Mouse (Mus musculus) T-helper 1 cell (primary cell): ENCODE data around the gene Kcnh3.

ENCODE experiments used
- in situ Hi-C: fragments of 300-600 bp; cut with MboI, MseI; formaldehyde crosslinking; loops from one replicate; pipeline ENCODE4 v1.15.1; 2025; ENCODE audit warnings: high pct_unique_total_duplicates

The Kcnh3 gene

DNA sequence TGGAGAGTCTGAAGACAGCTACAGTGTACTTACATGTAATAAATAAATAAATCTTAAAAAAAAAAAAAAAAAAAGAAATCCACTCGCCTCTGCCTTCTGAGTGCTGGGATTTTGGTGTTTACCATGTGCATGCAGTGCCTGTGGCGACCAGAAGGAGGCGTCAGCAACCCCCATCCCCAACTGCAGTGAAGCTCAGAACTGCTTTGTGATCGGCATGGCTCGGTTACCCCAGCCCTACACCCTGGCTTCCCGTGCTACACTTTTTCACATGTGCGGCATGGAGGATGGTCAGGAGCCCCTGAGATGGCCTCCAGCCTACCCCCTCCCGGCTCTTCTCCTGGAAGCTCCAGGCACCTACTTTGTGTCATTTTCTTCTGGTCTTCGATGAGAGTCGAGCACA is 58.8 kb downstream of the Kcnh3 start:
- in situ Hi-C loops = no loop called here

DNA sequence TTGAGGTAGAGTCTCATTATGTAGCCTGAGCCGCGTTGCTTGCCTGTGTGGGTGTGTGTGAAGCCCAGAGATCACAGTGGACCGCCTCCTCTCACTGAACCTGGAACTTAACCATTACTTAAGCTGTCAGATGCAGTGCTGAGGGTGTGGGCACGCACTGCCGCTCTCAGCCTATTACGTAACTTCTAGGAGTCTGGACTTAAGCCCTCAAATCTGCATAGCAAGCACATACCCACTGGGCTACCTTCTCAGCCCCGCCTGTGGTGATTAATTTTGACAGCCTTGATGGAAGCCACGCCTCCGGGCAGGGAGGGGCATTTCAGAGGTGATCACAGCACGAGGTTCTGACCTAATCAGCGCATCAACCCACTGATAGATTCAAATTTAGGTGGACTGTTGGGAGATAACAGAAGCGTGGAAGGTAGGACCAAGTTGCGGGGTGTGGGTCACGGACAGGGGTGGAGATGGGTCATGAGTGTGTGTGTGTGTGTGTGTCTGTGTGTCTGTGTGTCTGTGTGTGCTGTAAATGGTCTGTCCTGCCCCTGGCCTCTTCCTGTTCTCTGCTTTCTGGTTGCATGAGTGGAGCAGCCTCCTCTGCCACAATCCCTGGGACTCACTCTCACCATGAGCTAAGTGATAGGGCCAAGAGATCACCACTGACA is 60.0 kb downstream of the Kcnh3 start:
- in situ Hi-C loops = no loop called here

DNA sequence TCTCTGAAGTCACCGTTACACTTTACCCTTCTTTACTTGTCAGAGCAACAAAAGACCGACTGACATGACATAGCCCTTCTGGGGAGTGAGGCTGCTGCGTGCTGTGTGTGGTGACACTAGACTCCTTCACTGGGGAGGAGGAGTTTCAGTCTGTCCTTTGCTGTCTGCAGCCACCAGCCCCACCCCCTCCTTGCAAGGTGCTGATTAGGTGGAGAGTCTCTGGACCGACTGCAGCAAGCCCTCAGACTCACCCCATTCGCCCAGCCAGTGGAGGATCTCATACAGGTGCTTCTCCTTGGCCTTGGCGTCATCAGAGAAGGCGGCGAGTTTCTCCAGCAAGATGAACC is 60.5 kb downstream of the Kcnh3 start:
- in situ Hi-C loops = no loop called here

DNA sequence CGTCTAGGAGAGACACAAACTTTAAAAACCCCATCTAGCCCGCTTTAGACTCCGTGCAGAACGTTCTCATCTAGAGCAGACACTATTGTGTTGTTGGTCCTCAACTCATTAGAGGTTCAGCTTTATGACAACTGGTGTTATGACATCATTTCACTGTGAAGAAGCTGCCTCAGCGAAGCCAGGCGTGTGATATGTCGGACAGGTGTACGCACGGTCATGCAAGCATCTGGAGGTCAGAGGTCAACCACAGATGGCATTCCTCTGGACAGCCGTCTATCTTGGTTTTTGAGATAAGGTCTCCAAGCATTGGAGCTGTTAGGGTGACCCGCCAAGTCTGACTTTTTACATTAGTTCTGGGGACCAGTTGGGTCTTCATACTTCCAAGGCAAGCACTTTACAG is 65.9 kb downstream of the Kcnh3 start:
- in situ Hi-C loops = no loop called here
